Mouse (Mus musculus) limb, embryonic 14.5 days (tissue): ENCODE measurements around the gene Fam163b. TPM values are rescaled to one million over a fixed set of nuclear protein-coding genes. Genes with fewer than 3 reads are reported as not detected.
A peak's percentile ranks its signal among the peaks of the same experiment; 100 is the strongest.

Experiments used
- ATAC-seq: fragments of 200-750 bp; cut with Nextera tagmentation; 2 replicates; pipeline ENCODE4 v1.8.0; 2017; ENCODE audit warnings: low read depth, moderate number of reproducible peaks, moderate TSS enrichment; ENCODE audit not compliant: low FRiP score
- DNase-seq: peaks from one replicate; pipeline ENCODE4 v3.0.0-alpha.2; 2015; ENCODE audit warnings: low spot score
- H3K27ac ChIP-seq: fragments of 300-500 bp; sonication (generic); replicated peaks from 2 replicates; pipeline ENCODE4 v1.5.1; 2014; ENCODE audit warnings: low read depth, mild to moderate bottlenecking, low read length, moderate library complexity, mixed read lengths
- H3K27me3 ChIP-seq: fragments of 300-500 bp; sonication (generic); 2 replicates; pipeline ENCODE4 v1.6.1; 2014; ENCODE audit warnings: low read length, mixed read lengths; ENCODE audit not compliant: control insufficient read depth, insufficient read depth
- H3K36me3 ChIP-seq: fragments of 300-500 bp; sonication (generic); 2 replicates; pipeline ENCODE4 v1.6.1; 2014; ENCODE audit warnings: mild to moderate bottlenecking, low read length, moderate library complexity, mixed read lengths; ENCODE audit not compliant: control insufficient read depth, insufficient read depth
- H3K4me1 ChIP-seq: fragments of 300-500 bp; sonication (generic); 2 replicates; pipeline ENCODE4 v1.6.1; 2014; ENCODE audit warnings: antibody characterized with exemption, low read length, mixed read lengths; ENCODE audit not compliant: control insufficient read depth, insufficient read depth
- H3K4me2 ChIP-seq: fragments of 300-500 bp; sonication (generic); replicated peaks from 2 replicates; pipeline ENCODE4 v1.6.1; 2014; ENCODE audit warnings: low read depth, mild to moderate bottlenecking, low read length, moderate library complexity; ENCODE audit not compliant: severe bottlenecking
- H3K4me3 ChIP-seq: fragments of 300-500 bp; sonication (generic); replicated peaks from 2 replicates; pipeline ENCODE4 v1.5.1; 2014; ENCODE audit warnings: low read length
- H3K9ac ChIP-seq: fragments of 300-500 bp; sonication (generic); 2 replicates; pipeline ENCODE4 v1.6.1; 2014; ENCODE audit warnings: mild to moderate bottlenecking, low read depth, low read length, moderate library complexity; ENCODE audit not compliant: severe bottlenecking
- H3K9me3 ChIP-seq: fragments of 300-500 bp; sonication (generic); 2 replicates; pipeline ENCODE4 v1.6.1; 2016; ENCODE audit warnings: low read length; ENCODE audit not compliant: control insufficient read depth
- POLR2A ChIP-seq: fragments of 200-500 bp; IDR thresholded peaks from 2 replicates; pipeline ENCODE4 v1.8.0; 2012; ENCODE audit warnings: inconsistent platforms, mild to moderate bottlenecking, moderate library complexity, borderline replicate concordance; ENCODE audit not compliant: insufficient read depth, insufficient read length; ENCODE audit errors: extremely low read depth
- WGBS: fragments of 180-500 bp; shearing (Covaris S2); extraction: QIAGEN DNeasy Blood & Tissue Kit; methylation state at CpG from one replicate; pipeline ENCODE4 v1.1.7; 2014; 5-methylcytosine and 5-hydroxymethylcytosine counted together
- polyA plus RNA-seq, 2 experiments: library from polyadenylated mRNA; depleted of rRNA in 1 of 2; stranded (reverse) in 1 of 2; unstranded in 1 of 2; fragments of >200 nt; fragmentation: Nextera tagmentation in 1 of 2; extraction: Ambion mirVana in 1 of 2; gene quantifications; 2 replicates each; pipeline versions ENCODE4 v1.2.1 to v1.2.3; 2012 to 2014

Gene Fam163b
- polyA plus RNA-seq, 2 experiments = 0.30 to 0.68 TPM

- H3K36me3 ChIP-seq = no peaks in the 10 kb centered on the region
- H3K27ac ChIP-seq = no peak overlapping the region
- DNase-seq (no peak), ATAC-seq (no peak)
- H3K27me3 ChIP-seq = no peaks in the 10 kb centered on the region
- H3K4me2 ChIP-seq = no peak overlapping the region
- TF ChIP-seq POLR2A = no peak
- H3K4me1 ChIP-seq = peaks cover 22% of the 10 kb centered on the region
- no peaks in the 10 kb centered on the region for H3K9me3 ChIP-seq
- H3K4me3 ChIP-seq = no peak overlapping the region
- no peak overlapping the region for H3K9ac ChIP-seq
- WGBS = 75% methylated on average over 1 of the region's 1 CpGs
Measured at GRCm38 (mm10) chr2:27089238-27089637, 53.1 kb downstream of the Fam163b start.

DNA sequence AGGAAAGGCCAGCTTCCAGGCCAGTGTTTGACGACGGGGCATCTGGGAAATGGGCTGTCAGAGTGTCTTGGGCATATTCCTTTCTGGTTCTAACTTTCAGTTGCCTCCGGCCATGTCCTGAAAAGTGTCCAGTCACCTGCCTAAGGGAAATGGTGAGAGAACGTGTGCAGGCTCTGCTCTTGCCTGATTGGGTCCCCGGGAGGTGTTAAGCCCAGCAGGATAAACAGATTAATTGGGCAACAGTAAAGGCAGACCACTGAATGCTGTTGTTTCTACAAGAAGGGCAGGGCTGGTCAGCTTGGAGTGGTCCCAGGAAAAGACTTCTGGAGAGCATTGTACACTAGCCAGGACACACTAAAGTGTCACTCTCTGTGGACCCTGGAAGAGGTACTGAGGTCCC lies 53.6 kb downstream of the Fam163b start:
- H3K9ac ChIP-seq = no peak overlapping the region
- peaks cover 22% of the 10 kb centered on the region for H3K4me1 ChIP-seq
- TF ChIP-seq POLR2A = no peak
- H3K9me3 ChIP-seq = no peaks in the 10 kb centered on the region
- ATAC-seq (no peak), DNase-seq (no peak)
- no peak overlapping the region for H3K4me3 ChIP-seq
- WGBS = 46% methylated on average over 5 of the region's 5 CpGs
- no peak overlapping the region for H3K27ac ChIP-seq
- no peak overlapping the region for H3K4me2 ChIP-seq
- H3K36me3 ChIP-seq = no peaks in the 10 kb centered on the region
- no peaks in the 10 kb centered on the region for H3K27me3 ChIP-seq

DNA sequence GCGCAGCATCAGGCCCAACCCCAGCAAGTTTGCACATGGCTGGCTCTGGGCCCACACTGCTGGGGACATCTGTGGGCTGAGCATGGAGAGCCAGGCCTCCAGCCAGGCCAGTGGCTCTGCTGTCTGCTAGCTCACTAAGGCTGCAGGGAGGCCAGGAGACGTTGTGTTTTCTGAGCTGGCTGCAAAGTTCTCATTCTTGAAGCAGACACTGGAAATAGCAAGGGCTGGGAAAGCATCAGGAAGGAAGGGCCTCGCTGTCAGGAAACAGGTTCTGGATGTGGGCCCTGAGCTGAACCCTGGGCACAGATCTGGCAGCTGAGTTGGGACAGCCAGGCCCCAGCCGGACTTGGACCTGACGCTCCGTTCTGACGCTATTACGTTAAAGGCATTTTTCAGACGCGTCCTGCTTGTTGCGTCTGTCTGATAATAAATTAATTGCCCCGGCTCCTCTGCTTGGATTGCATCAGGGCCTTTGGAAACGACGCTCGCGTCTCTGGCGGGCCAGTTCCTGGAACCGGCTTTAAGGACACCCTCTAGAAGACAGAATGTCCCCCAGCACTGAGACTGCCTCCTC lies 54.1 kb downstream of the Fam163b start:
- no peaks in the 10 kb centered on the region for H3K27me3 ChIP-seq
- no peaks in the 10 kb centered on the region for H3K36me3 ChIP-seq
- H3K9me3 ChIP-seq = no peaks in the 10 kb centered on the region
- H3K27ac ChIP-seq = no peak overlapping the region
- H3K9ac ChIP-seq = no peak overlapping the region
- H3K4me3 ChIP-seq = no peak overlapping the region
- peaks cover 24% of the 10 kb centered on the region for H3K4me1 ChIP-seq
- peak; percentile 48 for DNase-seq
- H3K4me2 ChIP-seq = no peak overlapping the region
- WGBS = 52% methylated on average over 18 of the region's 18 CpGs
- no peak for ATAC-seq
- no peak for TF ChIP-seq POLR2A

GRCm38 (mm10) chr2:27087581-27087980 lies 54.7 kb downstream of the Fam163b start:
- Histone ChIP-seq H3K9me3 (no peaks in the 10 kb centered on the region), H3K4me1 (peaks cover 24% of the 10 kb centered on the region), H3K27ac (no peak overlapping the region), H3K36me3 (no peaks in the 10 kb centered on the region), H3K4me3 (no peak overlapping the region), H3K27me3 (no peaks in the 10 kb centered on the region), H3K4me2 (no peak overlapping the region), H3K9ac (no peak overlapping the region)
- TF ChIP-seq POLR2A = no peak
- WGBS = 84% methylated on average over 5 of the region's 5 CpGs
- DNase-seq = no peak
- no peak for ATAC-seq

GRCm38 (mm10) chr2:27086483-27087010 lies 55.7 kb downstream of the Fam163b start:
- Histone ChIP-seq H3K27me3 (no peaks in the 10 kb centered on the region), H3K4me3 (no peak overlapping the region), H3K9me3 (no peaks in the 10 kb centered on the region), H3K9ac (no peak overlapping the region), H3K27ac (no peak overlapping the region), H3K4me1 (peaks cover 24% of the 10 kb centered on the region), H3K4me2 (no peak overlapping the region), H3K36me3 (no peaks in the 10 kb centered on the region)
- no peak for TF ChIP-seq POLR2A
- ATAC-seq = no peak
- no peak for DNase-seq
- 86% methylated on average over 4 of the region's 4 CpGs for WGBS

GRCm38 (mm10) chr2:27085801-27086200 lies 56.5 kb downstream of the Fam163b start:
- no peaks in the 10 kb centered on the region for H3K36me3 ChIP-seq
- H3K9ac ChIP-seq = no peak overlapping the region
- ATAC-seq (no peak), DNase-seq (peak; percentile 60)
- no peaks in the 10 kb centered on the region for H3K9me3 ChIP-seq
- H3K27me3 ChIP-seq = no peaks in the 10 kb centered on the region
- TF ChIP-seq POLR2A = no peak
- 7% methylated on average over 2 of the region's 2 CpGs for WGBS
- no peak overlapping the region for H3K4me3 ChIP-seq
- peaks cover 24% of the 10 kb centered on the region for H3K4me1 ChIP-seq
- H3K27ac ChIP-seq = no peak overlapping the region
- no peak overlapping the region for H3K4me2 ChIP-seq
